Mouse (Mus musculus) ES-Bruce4 (cell line): Measurements from ENCODE around the gene Galnt16.

ENCODE experiments used
- CTCF ChIP-seq: IDR thresholded peaks from one replicate; pipeline ENCODE4 v1.8.1; 2011; ENCODE audit warnings: low read depth, low read length
- EP300 ChIP-seq: IDR thresholded peaks from 2 replicates; pipeline ENCODE4 v1.6.1; 2011; ENCODE audit warnings: low read depth, low read length; ENCODE audit not compliant: insufficient read depth
- POLR2A ChIP-seq: IDR thresholded peaks from one replicate; pipeline ENCODE4 v1.8.1; 2011; ENCODE audit warnings: low read length; ENCODE audit not compliant: insufficient read depth

DNA sequence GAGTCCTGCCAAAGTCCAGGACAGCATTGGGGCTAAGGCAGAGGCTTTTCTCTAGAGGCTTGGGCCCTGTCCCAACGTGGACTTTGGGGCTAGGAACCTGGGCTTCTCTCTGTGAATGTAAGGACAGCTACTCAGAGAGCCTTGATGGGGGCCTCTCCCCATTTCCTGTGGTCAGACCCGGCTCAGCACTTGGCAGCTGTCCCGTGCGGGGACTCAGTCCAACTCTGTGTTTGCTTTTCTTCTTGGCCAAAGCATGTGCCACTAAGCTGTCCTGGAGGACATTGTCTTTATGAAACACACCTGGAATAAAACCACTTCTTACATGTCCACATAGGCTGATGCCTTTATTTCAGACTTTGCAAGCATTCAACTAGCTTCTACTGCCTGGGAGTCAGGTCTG, 85.5 kb downstream of the Galnt16 start:
- TF ChIP-seq CTCF (no peak), POLR2A (no peak), EP300 (no peak)
